Mouse (Mus musculus) stomach, embryonic 16.5 days (tissue): ENCODE data around the gene Lrrc23. TPM values are rescaled to one million over a fixed set of nuclear protein-coding genes. Genes with fewer than 3 reads are reported as not detected.

Experiments
- ATAC-seq: fragments of 200-750 bp; cut with Nextera tagmentation; 2 replicates; pipeline ENCODE4 v1.8.0; 2017; ENCODE audit warnings: moderate number of reproducible peaks, moderate TSS enrichment; ENCODE audit not compliant: insufficient read depth, low FRiP score
- H3K27ac ChIP-seq: fragments of 300-500 bp; sonication (generic); 2 replicates; pipeline ENCODE4 v1.5.1; 2014; ENCODE audit warnings: low read length
- H3K27me3 ChIP-seq: fragments of 300-500 bp; sonication (generic); 2 replicates; pipeline ENCODE4 v1.6.1; 2014; ENCODE audit warnings: low read length, control low read depth, mixed read lengths; ENCODE audit not compliant: control insufficient read depth, insufficient read depth
- H3K36me3 ChIP-seq: fragments of 300-500 bp; sonication (generic); 2 replicates; pipeline ENCODE4 v1.6.1; 2014; ENCODE audit warnings: low read length; ENCODE audit not compliant: control insufficient read depth, insufficient read depth
- H3K4me1 ChIP-seq: fragments of 300-500 bp; sonication (generic); 2 replicates; pipeline ENCODE4 v1.6.1; 2014; ENCODE audit warnings: low read length, control low read depth, mixed read lengths; ENCODE audit not compliant: control insufficient read depth, insufficient read depth
- H3K4me2 ChIP-seq: fragments of 300-500 bp; sonication (generic); 2 replicates; pipeline ENCODE4 v1.6.1; 2014; ENCODE audit warnings: low read depth, low read length, mixed read lengths
- H3K4me3 ChIP-seq: fragments of 300-500 bp; sonication (generic); replicated peaks from 2 replicates; pipeline ENCODE4 v1.5.1; 2014; ENCODE audit warnings: mild to moderate bottlenecking, low read length
- H3K9ac ChIP-seq: fragments of 300-500 bp; sonication (generic); 2 replicates; pipeline ENCODE4 v1.6.1; 2014; ENCODE audit warnings: low read length
- H3K9me3 ChIP-seq: fragments of 300-500 bp; sonication (generic); replicated peaks from 2 replicates; pipeline ENCODE4 v1.6.1; 2016; ENCODE audit warnings: low read length, control low read depth; ENCODE audit not compliant: control insufficient read depth
- WGBS: fragments of 180-500 bp; shearing (Covaris S2); extraction: QIAGEN DNeasy Blood & Tissue Kit; methylation state at CpG from one replicate; pipeline ENCODE4 v1.1.7; 2014; 5-methylcytosine and 5-hydroxymethylcytosine counted together
- polyA plus RNA-seq: library from polyadenylated mRNA; unstranded; fragments of >200 nt; fragmentation: Nextera tagmentation; extraction: Ambion mirVana; gene quantifications from 2 replicates; pipeline ENCODE4 v1.2.1, GENCODE M21; 2015

Lrrc23 gene
- polyA plus RNA-seq, 1 experiment from 2014 or later, result 0.53 TPM

DNA sequence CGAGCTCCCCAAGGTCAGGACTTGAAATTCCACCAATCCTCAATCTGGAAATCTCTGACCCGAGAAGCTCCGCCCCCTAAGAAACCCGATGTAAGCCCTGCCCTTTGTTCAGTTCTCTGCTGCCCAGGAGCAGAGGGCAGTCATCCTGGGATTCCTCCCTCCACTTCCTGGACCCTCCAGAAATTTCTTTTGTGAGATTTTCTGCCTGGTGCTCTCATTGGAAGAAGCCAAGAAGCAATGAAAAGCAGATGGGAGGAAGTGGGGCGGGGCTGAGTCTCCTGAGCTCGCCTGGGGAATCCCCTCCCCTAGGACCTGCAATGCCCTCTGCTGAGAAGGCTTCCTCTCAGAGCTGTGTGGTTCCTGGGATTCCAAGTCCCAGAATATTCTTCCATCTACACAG, 2.9 kb upstream of the Lrrc23 start:
- Histone ChIP-seq H3K9me3 (no peaks in the 10 kb centered on the region), H3K4me3 (peak overlapping the region; percentile 29), H3K4me1 (peaks cover 14% of the 10 kb centered on the region; the same call in 1 of the 2 replicates), H3K27ac (no peak overlapping the region), H3K27me3 (peaks cover 10% of the 10 kb centered on the region), H3K9ac (peak overlapping the region; percentile 23; the same call in 1 of the 2 replicates), H3K36me3 (no peaks in the 10 kb centered on the region), H3K4me2 (peak overlapping the region; percentile 42)
- WGBS, result 19% methylated on average over 6 of the region's 6 CpGs
- no peak for ATAC-seq

DNA sequence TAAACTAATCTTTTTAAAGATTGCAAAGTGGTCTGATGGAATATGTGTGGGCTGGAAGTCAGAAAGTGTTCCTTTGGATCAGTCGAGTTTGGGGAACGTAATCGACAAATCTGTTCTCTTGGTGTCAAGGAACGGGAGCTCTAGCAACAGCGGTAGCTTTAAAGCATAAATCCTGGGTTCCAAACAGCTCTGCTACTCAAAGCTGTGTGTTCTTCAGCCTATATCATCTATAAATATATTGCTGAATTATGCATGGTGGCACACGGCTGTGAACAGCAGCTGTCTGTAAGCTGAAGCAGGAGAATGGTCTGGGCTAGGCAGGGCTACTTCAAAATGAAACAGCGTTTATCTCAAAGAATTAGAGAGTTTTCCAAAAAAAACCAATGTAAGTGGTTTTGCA, 1.4 kb upstream of the Lrrc23 start:
- no peak overlapping the region for H3K4me3 ChIP-seq
- no peak overlapping the region for H3K27ac ChIP-seq
- no peaks in the 10 kb centered on the region for H3K36me3 ChIP-seq
- no peak for ATAC-seq
- H3K4me2 ChIP-seq, result no peak overlapping the region
- H3K9ac ChIP-seq, result no peak overlapping the region
- peaks cover 10% of the 10 kb centered on the region for H3K27me3 ChIP-seq
- no peaks in the 10 kb centered on the region for H3K9me3 ChIP-seq
- peaks cover 14% of the 10 kb centered on the region; the same call in 1 of the 2 replicates for H3K4me1 ChIP-seq
- WGBS, result 81% methylated on average over 7 of the region's 7 CpGs

DNA sequence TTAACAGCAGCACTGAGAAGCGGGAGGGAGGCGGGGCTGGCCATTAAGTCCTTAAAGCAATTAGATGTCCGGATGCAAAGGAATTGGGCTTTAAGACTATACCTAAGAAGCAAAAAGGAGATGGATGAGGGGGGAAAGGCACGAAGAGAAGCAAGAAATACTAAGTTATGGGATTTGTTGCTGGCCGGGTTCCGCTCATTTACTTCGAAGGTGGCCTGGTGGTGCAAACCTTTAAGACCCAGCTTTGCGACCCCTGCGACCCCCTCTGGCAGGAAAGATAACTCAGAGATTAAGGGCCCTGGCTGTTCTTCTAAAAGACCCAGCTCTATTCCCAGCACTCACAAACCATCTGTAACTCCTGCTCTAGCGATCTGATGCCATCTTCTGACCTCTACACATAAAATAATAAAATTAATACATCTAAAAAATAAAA, 473 bp upstream of the Lrrc23 start:
- no peak for ATAC-seq
- peak overlapping the region; percentile 55 for H3K4me2 ChIP-seq
- peaks cover 14% of the 10 kb centered on the region; the same call in 1 of the 2 replicates for H3K4me1 ChIP-seq
- peaks cover 10% of the 10 kb centered on the region for H3K27me3 ChIP-seq
- H3K4me3 ChIP-seq, result peak overlapping the region; percentile 43
- H3K36me3 ChIP-seq, result no peaks in the 10 kb centered on the region
- H3K27ac ChIP-seq, result no peak overlapping the region
- H3K9ac ChIP-seq, result peak overlapping the region; percentile 7; the same call in 1 of the 2 replicates
- no peaks in the 10 kb centered on the region for H3K9me3 ChIP-seq
- 8% methylated on average over 10 of the region's 10 CpGs for WGBS

DNA sequence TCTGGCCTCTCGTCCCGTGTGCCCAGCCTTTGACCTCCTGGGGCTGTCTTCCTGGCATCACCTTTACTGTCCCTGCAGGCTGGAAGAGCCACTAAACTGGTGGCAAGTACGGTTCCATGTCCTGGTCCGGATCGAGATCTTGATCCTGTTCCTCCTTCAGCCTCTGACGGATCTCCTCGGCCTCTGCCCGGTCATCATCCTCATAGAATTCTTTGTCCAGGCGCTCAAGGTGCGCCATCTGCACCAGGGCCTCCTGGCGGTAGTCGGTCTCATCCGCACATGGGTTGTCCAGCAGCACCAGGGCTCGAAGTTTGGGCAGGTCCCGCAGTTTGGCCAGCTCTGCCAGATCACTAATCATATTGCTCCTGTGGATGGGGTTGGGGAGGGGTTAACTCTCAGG, 9.0 kb downstream of the Lrrc23 start:
- 85% methylated on average over 15 of the region's 15 CpGs for WGBS
- Histone ChIP-seq H3K27ac (no peak overlapping the region), H3K9ac (no peak overlapping the region), H3K4me3 (no peak overlapping the region), H3K36me3 (no peaks in the 10 kb centered on the region), H3K27me3 (no peaks in the 10 kb centered on the region), H3K4me1 (peaks cover 15% of the 10 kb centered on the region), H3K9me3 (no peaks in the 10 kb centered on the region), H3K4me2 (no peak overlapping the region)
- ATAC-seq, result no peak

DNA sequence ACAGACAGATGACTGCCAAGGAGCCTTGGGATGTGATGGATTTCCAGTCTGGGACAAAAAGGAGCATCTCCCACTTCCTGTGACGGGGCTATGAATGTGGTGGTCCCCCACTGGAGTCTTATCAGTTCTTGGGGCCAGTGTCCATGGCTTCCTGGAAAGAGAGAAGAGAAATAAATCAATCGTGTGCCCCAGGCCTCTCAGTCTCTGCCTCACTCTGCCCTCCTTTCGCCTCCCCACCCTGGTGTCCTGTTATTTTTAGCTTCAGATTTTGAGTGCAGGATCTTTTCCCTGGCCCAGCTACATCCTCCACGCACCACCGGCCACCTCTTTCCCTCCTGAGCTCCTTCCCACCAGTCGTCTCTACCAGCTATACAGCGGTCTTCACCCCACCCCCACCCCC, 9.5 kb downstream of the Lrrc23 start:
- H3K4me2 ChIP-seq, result peak overlapping the region; percentile 94
- H3K9me3 ChIP-seq, result no peaks in the 10 kb centered on the region
- no peak for ATAC-seq
- H3K27me3 ChIP-seq, result no peaks in the 10 kb centered on the region
- peak overlapping the region; percentile 78 for H3K9ac ChIP-seq
- H3K27ac ChIP-seq, result no peak overlapping the region
- peak overlapping the region; percentile 66 for H3K4me3 ChIP-seq
- H3K36me3 ChIP-seq, result no peaks in the 10 kb centered on the region
- H3K4me1 ChIP-seq, result peaks cover 15% of the 10 kb centered on the region
- WGBS, result 64% methylated on average over 7 of the region's 7 CpGs

DNA sequence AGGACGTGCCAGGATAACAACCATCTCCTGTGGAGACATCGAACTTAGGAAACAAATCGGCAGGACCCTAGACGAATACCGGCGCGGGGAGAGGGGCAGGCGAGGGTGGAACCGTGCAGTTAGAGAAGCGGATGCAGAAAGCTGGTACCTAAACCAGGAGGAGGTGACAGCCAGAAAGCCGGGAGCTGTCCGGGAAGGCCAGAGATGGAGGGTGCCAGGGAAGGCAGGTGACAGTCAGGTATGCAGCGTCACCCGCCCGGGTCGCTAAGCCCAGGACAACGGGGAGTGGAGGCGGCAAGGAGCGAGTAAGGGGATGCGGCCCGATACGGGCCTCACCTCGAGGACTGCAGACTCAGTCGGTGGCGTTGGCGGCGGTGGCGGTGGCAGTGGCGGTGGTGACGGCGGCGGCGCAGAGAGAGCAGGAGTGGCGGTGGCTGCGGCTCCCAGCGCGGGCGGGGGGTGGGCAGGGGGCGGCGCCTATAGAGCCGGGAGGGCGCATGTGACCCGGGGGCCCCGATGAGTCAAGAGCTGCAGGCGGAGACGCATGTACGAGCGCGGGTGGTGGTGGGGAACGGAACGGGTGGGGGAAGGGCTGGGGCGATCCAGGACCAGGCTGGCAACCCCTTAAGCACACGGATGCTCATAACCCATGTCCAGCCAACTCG, 10.3 kb downstream of the Lrrc23 start, which contains the start of gene Eno2:
TSS of gene Eno2 (minus strand) at position 573 of the 665 bp plus-strand sequence.
- ATAC-seq, result peak; percentile 70
- no peaks in the 10 kb centered on the region for H3K27me3 ChIP-seq
- peak within 1 kb of the TSS; percentile 78 for H3K9ac ChIP-seq
- peak within 1 kb of the TSS; percentile 94 for H3K4me2 ChIP-seq
- peak within 1 kb of the TSS; percentile 66 for H3K4me3 ChIP-seq
- H3K9me3 ChIP-seq, result no peaks in the 10 kb centered on the region
- WGBS, result 1% methylated on average over 50 of the region's 54 CpGs
- H3K27ac ChIP-seq, result no peak within 1 kb of the TSS
- peaks cover 15% of the 10 kb centered on the region for H3K4me1 ChIP-seq
- H3K36me3 ChIP-seq, result no peaks in the 10 kb centered on the region

DNA sequence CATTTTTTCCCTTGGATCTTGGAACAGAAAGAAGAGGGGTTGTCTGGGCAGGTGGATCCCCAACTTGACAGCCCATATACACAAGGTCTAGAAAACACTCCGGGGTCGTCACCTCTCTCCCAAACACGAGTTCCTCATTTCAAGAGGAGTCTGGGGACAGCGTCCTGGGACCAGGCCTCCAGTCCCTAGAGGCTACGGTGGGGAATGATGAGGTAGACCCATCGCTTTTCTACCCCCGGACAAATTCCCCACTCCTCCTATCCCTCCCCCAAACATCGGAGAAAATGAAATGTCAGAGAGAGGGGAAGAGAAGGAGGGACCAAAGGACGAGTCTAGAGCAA, 10.9 kb downstream of the Lrrc23 start:
- ATAC-seq, result no peak
- Histone ChIP-seq H3K27ac (no peak overlapping the region), H3K4me3 (peak overlapping the region; percentile 66), H3K9ac (peak overlapping the region; percentile 78), H3K36me3 (no peaks in the 10 kb centered on the region), H3K4me2 (peak overlapping the region; percentile 94), H3K27me3 (no peaks in the 10 kb centered on the region), H3K4me1 (peaks cover 15% of the 10 kb centered on the region), H3K9me3 (no peaks in the 10 kb centered on the region)
- 11% methylated on average over 9 of the region's 9 CpGs for WGBS

DNA sequence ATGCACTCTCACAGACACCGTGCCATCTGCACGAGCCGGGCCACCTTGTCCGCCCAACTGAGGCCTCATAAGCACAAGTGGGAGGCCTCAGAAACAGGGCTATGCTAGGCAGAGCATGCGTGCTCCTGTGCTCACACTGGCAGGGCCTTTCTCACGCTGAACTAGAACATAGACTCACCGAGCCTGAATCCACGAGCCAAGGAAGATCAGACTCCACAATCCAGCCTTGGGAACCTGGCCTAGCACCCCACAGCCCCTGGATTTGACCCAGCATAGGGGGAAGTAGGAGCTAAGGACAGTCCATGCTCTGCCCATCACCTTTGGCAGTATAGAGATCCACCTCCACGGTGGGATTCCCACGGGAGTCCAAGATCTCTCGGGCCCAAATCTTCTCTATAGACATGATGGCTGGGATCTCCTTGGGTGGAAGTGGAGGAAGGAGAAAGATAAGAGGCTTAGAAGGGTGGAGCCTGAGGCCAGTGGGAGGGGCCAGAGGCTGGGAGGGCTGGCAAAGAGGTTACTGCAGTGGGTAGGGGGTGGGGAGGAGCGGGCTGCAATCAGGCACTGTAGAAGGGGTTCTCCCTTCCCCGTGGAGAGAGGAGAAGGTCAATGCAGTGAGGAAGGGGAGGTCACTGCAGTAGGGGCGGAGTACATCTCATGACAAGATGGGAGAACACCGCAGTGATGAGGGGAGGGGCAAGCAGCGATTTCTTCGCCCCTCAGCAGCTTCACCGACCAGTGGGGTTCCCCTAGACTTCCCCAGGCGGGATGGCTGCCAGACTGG, 11.4 kb downstream of the Lrrc23 start:
- Histone ChIP-seq H3K27me3 (no peaks in the 10 kb centered on the region), H3K9me3 (no peaks in the 10 kb centered on the region), H3K4me1 (peaks cover 15% of the 10 kb centered on the region), H3K4me3 (peak overlapping the region; percentile 66), H3K36me3 (no peaks in the 10 kb centered on the region), H3K27ac (no peak overlapping the region), H3K9ac (peak overlapping the region; percentile 48), H3K4me2 (peak overlapping the region; percentile 94)
- ATAC-seq, result peak; percentile 30; the same call in 1 of the 2 replicates
- 33% methylated on average over 19 of the region's 19 CpGs for WGBS

DNA sequence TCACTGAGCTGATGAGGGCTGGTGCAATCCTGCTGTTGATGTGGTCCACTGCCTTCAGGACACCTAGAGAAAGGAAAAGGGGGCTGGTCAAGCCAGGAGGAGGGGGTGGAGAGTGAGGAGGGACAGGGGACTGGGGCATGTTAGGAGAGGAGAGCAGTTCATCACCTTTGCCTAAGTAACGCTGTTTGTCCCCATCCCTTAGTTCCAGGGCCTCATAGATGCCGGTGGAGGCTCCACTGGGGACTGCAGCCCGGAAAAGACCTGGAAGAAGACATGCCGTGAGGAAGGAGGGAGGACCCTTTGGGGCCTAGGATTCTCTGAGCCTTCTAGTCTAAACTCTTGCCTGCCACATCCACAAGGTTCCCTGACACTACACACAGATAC, 12.0 kb downstream of the Lrrc23 start:
- 0 out of 2 replicates have a peak overlapping the region, but pooled peaks have one; percentile 94 for H3K4me2 ChIP-seq
- no peaks in the 10 kb centered on the region for H3K36me3 ChIP-seq
- 52% methylated on average over 4 of the region's 4 CpGs for WGBS
- ATAC-seq, result no peak
- no peak overlapping the region for H3K27ac ChIP-seq
- no peaks in the 10 kb centered on the region for H3K27me3 ChIP-seq
- H3K4me3 ChIP-seq, result no peak overlapping the region
- peak overlapping the region; percentile 48 for H3K9ac ChIP-seq
- peaks cover 15% of the 10 kb centered on the region for H3K4me1 ChIP-seq
- H3K9me3 ChIP-seq, result no peaks in the 10 kb centered on the region
